Mouse (Mus musculus) layer of hippocampus, postnatal 36 days (tissue): Measurements from ENCODE around the gene Hmx3. TPM values are rescaled to one million over a fixed set of nuclear protein-coding genes. Genes with fewer than 3 reads are reported as not detected.
A peak's percentile ranks its signal among the peaks of the same experiment; 100 is the strongest.

ENCODE experiments used
- DNase-seq, 2 experiments: peaks; one replicate each; pipeline ENCODE4 v3.0.0; 2022
- total RNA-seq, 2 experiments: library from RNA; stranded (reverse); gene quantifications; 2 replicates each; pipeline ENCODE4 v1.2.3; 2021

Gene Hmx3
- total RNA-seq = not detected

GRCm38 (mm10) chr7:131542115-131542871 is at the start of gene Hmx3:
Hmx3 (plus strand) TSS chr7:131542867.
- no peak for DNase-seq

GRCm38 (mm10) chr7:131503739-131504138 is 38.9 kb upstream of the Hmx3 start:
- no peak for DNase-seq

GRCm38 (mm10) chr7:131539979-131540378 is 2.7 kb upstream of the Hmx3 start:
- peak; percentile 67 to 70 for DNase-seq

DNA sequence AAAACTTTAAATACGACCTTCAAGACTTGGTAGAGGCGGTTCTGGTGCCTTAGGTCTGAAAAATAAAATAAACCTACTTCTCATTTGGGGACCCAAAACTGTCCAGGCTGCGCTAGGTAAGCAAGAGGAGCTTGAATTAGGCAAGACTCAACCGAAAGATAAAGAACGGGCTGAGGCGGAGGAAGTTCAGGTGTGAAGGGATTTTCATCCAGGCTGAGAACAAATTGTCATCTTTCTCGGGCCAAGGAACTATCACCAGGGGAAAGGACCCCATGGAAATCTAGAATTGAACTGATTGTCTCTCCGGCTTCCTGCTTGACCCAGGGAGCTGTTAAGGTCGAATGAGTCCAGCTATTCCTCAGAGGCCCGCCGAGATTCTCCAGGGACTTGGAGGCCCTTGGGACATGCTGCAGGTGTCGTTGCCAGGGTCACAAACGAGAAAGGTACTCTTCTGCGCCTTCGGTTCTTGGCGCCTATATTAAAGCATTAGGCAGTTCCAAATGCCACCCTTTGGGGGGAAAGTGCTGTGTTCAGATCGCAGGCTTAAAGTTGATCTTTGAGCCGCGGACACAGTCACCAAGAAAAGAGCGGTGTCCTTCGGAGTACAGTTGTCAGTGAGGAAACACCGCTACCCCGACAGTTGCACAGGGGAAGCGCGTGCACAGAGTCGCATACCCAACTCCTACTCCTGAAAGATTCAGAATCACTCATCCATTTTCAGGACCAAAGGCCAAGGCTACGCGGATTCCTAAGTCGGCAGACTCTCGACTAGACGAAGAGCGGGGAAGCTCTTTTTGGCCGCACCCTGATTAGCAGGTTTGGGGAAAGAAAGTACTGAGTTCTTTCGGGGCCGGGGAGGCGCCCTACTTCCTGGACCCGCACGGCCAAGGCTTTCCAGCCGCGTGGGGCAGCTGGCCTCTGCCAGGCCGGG is 1.2 kb upstream of the Hmx3 start:
- DNase-seq = no peak

GRCm38 (mm10) chr7:131542872-131543622 is 380 bp downstream of the Hmx3 start:
- no peak for DNase-seq

DNA sequence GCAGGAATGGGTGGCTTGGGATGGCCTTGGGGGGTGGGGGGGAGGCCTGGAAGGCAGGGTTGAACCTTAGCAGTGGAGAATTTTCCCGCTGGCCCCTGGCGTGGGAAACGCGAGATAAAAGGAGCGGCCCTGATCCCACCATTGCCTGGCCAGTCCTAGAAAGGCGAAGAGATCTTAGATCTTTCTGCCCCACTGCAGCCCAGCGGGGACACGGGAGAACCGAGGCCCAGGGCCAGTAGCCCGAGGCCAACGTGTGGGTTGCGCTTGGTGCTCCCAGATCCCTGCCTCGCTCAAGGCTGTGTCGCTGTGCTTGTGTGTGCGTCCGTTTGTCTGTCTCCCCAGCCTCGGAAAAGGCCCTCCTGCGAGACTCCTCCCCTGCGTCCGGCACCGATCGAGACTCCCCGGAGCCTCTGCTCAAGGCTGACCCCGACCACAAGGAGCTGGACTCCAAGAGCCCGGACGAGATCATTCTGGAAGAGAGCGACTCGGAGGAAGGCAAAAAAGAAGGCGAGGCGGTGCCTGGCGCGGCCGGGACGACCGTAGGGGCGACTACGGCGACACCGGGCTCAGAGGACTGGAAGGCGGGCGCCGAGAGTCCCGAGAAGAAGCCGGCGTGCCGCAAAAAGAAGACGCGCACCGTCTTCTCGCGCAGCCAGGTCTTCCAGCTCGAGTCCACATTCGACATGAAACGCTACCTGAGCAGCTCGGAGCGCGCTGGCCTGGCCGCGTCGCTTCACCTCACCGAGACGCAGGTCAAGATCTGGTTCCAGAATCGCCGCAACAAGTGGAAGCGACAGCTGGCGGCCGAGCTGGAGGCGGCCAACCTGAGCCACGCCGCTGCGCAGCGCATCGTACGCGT is 1.2 kb downstream of the Hmx3 start:
- DNase-seq = no peak

GRCm38 (mm10) chr7:131544871-131545270 is 2.2 kb downstream of the Hmx3 start:
- no peak for DNase-seq

GRCm38 (mm10) chr7:131545701-131546385 is 3.2 kb downstream of the Hmx3 start:
- no peak for DNase-seq

DNA sequence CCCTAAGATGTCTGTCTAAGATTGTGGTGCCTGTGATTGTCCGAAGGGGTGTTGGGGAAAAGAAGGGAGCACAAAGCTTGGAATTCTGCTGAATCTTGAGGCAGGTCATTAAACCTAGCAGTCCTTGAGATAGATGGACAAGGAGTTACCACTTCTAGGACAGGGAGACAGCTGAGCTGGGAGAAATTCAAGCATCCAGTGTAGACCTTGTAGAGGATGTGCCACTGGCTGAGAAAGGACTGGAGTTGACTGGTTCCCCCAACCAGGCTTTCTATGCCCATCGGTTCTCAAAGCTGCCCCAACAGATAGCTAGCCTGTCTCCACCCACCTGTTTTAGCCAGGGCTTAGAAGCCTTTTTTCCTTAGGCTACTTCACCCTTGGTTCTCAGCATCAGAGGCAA is 3.8 kb downstream of the Hmx3 start:
- no peak for DNase-seq

DNA sequence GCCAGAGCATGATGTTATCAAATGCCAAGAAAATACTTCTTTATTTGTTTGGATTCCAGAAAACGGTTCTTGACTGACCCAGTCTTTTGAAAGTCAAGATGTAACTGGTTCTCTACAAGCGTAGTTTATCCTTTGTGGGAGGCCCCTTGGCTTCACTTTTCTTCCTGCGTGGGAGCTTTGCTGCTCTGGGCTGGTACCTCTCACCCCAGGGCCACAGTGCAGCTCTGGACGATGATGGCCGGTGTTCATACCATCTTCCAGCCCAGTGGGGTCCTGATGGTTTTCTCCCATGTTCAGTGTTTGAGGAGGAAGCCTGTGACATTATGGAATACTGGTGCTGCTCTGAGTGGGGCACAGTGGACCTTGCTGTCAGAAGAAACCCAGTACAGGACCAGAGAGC is 4.8 kb downstream of the Hmx3 start:
- DNase-seq = no peak

DNA sequence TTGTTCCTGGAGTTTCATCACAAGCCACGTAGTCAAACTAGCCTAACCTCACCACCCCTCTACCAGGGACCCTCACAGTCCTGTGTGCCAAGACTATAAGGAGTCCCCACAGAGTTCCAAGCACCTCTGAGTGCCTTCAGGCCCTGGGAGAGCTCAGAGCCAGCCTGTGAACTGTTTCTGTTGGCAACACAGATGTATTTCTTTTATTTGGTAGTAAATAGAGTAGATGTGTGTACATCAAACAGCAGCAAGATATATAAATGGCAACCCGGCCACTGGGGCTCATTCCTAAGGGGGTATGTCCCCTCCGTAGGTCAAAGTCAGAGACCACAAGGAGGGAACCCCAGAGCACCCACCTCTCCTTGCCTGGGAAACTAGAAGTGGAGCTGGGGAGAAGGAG is 5.8 kb downstream of the Hmx3 start, which contains the start of gene Hmx2:
TSS of gene Hmx2 (plus strand) at position 301 of the 400 bp plus-strand sequence.
- no peak for DNase-seq

DNA sequence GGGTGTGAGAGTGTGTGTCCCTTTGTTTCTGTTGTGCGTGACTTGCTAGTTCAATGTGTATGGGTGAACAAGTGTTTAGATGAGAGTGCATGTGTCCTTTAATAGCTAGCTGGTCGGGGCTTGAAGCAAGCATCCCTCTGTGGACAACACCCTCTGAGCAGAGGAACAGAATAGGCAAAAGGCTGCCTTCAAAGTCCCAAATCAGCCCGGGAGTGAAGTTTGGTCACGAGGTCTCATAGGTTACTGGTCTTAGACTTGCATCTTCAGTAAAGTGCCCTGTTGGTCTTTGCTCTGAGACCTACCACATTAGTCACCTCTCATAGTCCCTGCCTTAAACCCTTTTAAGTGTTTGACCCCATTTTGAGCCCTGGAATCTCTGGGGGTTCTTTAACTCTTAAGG is 8.8 kb downstream of the Hmx3 start:
- no peak for DNase-seq

DNA sequence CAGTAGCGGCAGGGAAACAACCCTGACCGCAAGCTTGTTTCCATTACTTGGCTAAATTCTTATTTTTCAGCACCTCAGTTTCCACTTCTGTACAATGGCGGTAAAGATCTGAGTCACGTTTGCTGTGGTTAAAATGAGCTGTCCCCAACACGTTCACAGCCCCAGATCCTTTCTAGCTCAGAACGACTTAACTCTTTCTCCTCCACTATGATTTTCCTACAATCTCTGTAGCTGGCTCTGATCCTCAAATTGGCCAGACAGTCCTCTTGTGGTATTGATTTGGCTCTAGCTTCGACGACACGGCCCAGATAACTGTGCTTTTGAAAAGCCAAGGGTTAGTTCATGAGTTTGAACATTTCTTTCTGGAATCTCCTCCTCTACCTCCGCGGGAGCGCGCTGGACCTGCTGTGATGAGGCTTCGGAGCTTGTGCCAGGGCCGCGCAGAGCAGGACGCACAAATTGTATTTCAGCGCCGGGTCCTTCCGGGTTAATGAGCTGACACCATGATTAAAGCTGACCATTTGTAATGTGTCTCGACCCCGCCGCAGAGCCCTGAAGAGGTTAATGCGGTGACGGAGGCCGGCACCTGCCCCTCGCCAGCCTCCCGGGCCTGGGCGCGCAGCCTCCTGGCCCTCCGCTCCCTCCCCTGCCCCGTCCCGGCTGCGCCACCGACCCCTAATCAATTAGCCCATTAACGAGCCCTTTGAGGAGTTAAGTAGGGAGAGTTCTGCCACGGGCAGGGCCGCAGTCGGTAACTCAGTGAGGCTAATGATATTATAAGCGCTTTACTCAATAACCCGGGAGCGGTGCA is 9.5 kb downstream of the Hmx3 start:
- DNase-seq = no peak

DNA sequence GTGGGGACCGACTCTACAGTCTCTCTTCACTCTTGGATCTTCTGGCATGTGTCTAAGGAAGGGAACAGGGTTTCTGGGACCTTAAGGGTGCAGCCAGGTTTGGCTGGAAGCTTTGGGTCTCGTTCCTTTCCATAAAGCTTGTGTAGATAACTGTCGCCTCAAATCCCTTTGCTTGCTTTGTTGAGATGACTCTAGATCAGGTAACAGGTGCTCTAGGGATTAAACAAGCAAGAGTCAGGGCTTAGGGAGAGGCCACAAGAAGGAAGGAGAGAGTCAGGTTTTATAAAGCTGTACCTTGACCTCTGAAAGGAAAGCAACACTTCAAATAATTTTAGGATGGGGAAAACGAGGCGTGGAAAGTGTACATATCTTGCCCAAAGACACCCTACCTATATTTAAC is 10.1 kb downstream of the Hmx3 start:
- no peak for DNase-seq

DNA sequence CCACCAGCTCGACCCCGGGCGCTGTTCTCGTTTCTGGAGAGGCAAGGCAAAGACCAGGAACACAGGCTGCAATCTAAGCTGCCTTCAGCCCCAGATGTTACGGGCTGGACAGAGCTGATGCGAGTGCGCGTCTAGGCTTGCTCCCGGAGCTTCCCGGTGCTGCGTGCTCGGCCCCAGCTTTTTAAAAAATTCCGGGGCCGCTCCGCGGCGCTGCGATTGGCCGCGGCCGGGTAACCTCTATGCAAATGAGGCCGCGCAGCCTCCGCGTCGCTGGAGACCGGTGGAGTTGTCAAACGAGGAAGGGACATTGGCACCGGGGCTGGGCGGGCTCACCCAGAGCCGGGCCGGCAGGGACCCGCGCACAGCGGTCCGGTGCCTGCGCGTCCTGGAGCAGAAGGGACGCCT is 11.1 kb downstream of the Hmx3 start:
- no peak for DNase-seq

DNA sequence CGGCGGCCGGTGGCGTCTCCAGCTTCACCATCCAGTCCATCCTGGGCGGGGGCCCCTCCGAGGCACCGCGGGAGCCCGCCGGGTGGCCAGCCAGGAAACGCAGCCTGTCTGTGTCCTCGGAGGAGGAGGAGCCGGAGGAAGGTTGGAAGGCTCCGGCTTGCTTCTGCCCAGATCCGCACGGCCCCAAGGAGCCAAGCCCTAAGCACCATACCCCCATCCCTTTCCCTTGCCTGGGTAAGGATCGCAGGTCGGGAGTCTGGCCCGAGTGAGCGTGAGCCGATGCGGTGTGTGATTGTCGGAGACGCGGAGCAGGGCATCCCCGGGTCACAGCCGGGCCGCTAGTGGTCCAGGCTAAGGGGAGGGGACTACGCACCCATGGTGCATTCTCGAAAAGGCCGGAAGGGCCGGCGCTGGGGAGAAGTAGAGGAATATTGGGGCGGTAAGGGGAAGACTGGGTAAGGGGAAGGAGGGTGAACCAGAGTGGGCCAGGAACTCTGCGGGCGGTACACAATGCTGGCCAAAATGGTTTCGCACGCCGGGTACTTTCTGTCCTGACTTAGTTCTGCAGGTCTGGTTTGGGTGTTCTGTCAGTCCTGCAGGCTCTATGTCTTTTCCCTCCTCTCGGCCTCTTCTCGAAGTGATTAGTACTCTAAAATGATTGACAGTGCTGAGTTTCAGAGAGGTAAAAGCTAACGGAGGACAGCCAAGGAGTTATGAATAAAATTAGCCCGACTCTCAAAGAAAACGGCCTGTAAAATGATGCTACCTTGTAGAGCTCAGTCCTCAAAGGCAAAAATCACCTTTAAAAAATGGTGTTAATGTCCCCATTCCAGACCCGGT is 11.9 kb downstream of the Hmx3 start:
- DNase-seq = no peak

- DNase-seq = peak in 1 of 2 experiments; percentile 7
These were observed 12.8 kb downstream of the Hmx3 start for GRCm38 (mm10) chr7:131555301-131556081.

GRCm38 (mm10) chr7:131556116-131556515 is 13.4 kb downstream of the Hmx3 start:
- no peak for DNase-seq
